Mouse (Mus musculus): ENCODE results near the gene Lrrc8e. TPM values are rescaled to one million over a fixed set of nuclear protein-coding genes. Genes with fewer than 3 reads are reported as not detected.

Lrrc8e gene
- polyA plus RNA-seq (2015; fragmentation: Nextera tagmentation; extraction: Ambion mirVana): 0.41 and 0.62 TPM in 2 replicates

- Histone ChIP-seq H3K9me3 (no peaks in the 10 kb centered on the region), H3K9ac (peak within 1 kb of the TSS; percentile 60), H3K27me3 (peaks cover 43% of the 10 kb centered on the region), H3K4me2 (replicated peaks) (peak within 1 kb of the TSS; percentile 64), H3K27ac (no peak within 1 kb of the TSS), H3K36me3 (no peaks in the 10 kb centered on the region), H3K4me3 (peak within 1 kb of the TSS; percentile 33), H3K4me1 (peaks cover 5% of the 10 kb centered on the region)
- no peak for ATAC-seq (ENCODE audit: low FRiP score, low read depth)
- WGBS: 5% methylated on average over 33 of the region's 33 CpGs
These were observed at the start of gene Lrrc8e for GRCm38 (mm10) chr8:4226739-4227347. Gene Lrrc8e (plus strand): TSS chr8:4226827.

GRCm38 (mm10) chr8:4183409-4183808 is 43.2 kb upstream of the Lrrc8e start:
- ATAC-seq (ENCODE audit: low FRiP score, low read depth): no peak
- Histone ChIP-seq H3K4me2 (replicated peaks) (no peak overlapping the region), H3K9ac (no peak overlapping the region), H3K27ac (no peak overlapping the region), H3K36me3 (peaks cover 45% of the 10 kb centered on the region), H3K9me3 (no peaks in the 10 kb centered on the region), H3K27me3 (no peaks in the 10 kb centered on the region), H3K4me3 (no peak overlapping the region), H3K4me1 (no peaks in the 10 kb centered on the region)
- 77% methylated on average over 8 of the region's 8 CpGs for WGBS

- no peak for ATAC-seq (ENCODE audit: low FRiP score, low read depth)
- Histone ChIP-seq H3K27ac (no peak overlapping the region), H3K9me3 (no peaks in the 10 kb centered on the region), H3K36me3 (peaks cover 56% of the 10 kb centered on the region), H3K4me2 (replicated peaks) (no peak overlapping the region), H3K4me3 (no peak overlapping the region), H3K4me1 (no peaks in the 10 kb centered on the region), H3K27me3 (no peaks in the 10 kb centered on the region), H3K9ac (no peak overlapping the region)
- 98% methylated on average over 2 of the region's 2 CpGs for WGBS
These were observed 40.5 kb upstream of the Lrrc8e start for GRCm38 (mm10) chr8:4186151-4186550.

- no peak overlapping the region for H3K4me3 ChIP-seq
- no peak overlapping the region for H3K9ac ChIP-seq
- H3K4me2 ChIP-seq (replicated peaks): no peak overlapping the region
- no peak overlapping the region for H3K27ac ChIP-seq
- H3K9me3 ChIP-seq: no peaks in the 10 kb centered on the region
- no peaks in the 10 kb centered on the region for H3K27me3 ChIP-seq
- peaks cover 69% of the 10 kb centered on the region for H3K36me3 ChIP-seq
- no peak for ATAC-seq (ENCODE audit: low FRiP score, low read depth)
- peaks cover 7% of the 10 kb centered on the region for H3K4me1 ChIP-seq
These were observed 38.0 kb upstream of the Lrrc8e start for GRCm38 (mm10) chr8:4188605-4189004.

GRCm38 (mm10) chr8:4189031-4189722 is 37.5 kb upstream of the Lrrc8e start:
- no peak for ATAC-seq (ENCODE audit: low FRiP score, low read depth)
- H3K4me2 ChIP-seq (replicated peaks): no peak overlapping the region
- no peaks in the 10 kb centered on the region for H3K27me3 ChIP-seq
- H3K9ac ChIP-seq: no peak overlapping the region
- peaks cover 68% of the 10 kb centered on the region for H3K36me3 ChIP-seq
- no peak overlapping the region for H3K4me3 ChIP-seq
- H3K27ac ChIP-seq: no peak overlapping the region
- no peaks in the 10 kb centered on the region for H3K9me3 ChIP-seq
- H3K4me1 ChIP-seq: peaks cover 7% of the 10 kb centered on the region
- WGBS: 31% methylated on average over 3 of the region's 3 CpGs

GRCm38 (mm10) chr8:4192305-4192704 is 34.3 kb upstream of the Lrrc8e start:
- Histone ChIP-seq H3K4me2 (replicated peaks) (no peak overlapping the region), H3K4me1 (peaks cover 7% of the 10 kb centered on the region), H3K9ac (no peak overlapping the region), H3K9me3 (no peaks in the 10 kb centered on the region), H3K27me3 (no peaks in the 10 kb centered on the region), H3K4me3 (no peak overlapping the region), H3K27ac (no peak overlapping the region; the same call in 1 of the 2 replicates), H3K36me3 (peaks cover 42% of the 10 kb centered on the region)
- peak; percentile 15; the same call in 1 of the 2 replicates for ATAC-seq (ENCODE audit: low FRiP score, low read depth)
- 56% methylated on average over 5 of the region's 5 CpGs for WGBS

GRCm38 (mm10) chr8:4192807-4193587 is 33.6 kb upstream of the Lrrc8e start:
- peaks cover 40% of the 10 kb centered on the region for H3K36me3 ChIP-seq
- no peak overlapping the region; the same call in 1 of the 2 replicates for H3K27ac ChIP-seq
- H3K4me1 ChIP-seq: peaks cover 7% of the 10 kb centered on the region
- H3K9me3 ChIP-seq: no peaks in the 10 kb centered on the region
- 0 out of 2 replicates have a peak overlapping the region, but pooled peaks have one; percentile 1 for H3K4me3 ChIP-seq
- H3K27me3 ChIP-seq: no peaks in the 10 kb centered on the region
- peak overlapping the region; percentile 32 for H3K4me2 ChIP-seq (replicated peaks)
- H3K9ac ChIP-seq: 0 out of 2 replicates have a peak overlapping the region, but pooled peaks have one; percentile 8
- WGBS: 11% methylated on average over 18 of the region's 18 CpGs
- ATAC-seq (ENCODE audit: low FRiP score, low read depth): peak; percentile 77

- peaks cover 7% of the 10 kb centered on the region for H3K4me1 ChIP-seq
- 49% methylated on average over 7 of the region's 7 CpGs for WGBS
- peak overlapping the region; percentile 8; the same call in 1 of the 2 replicates for H3K9ac ChIP-seq
- H3K27me3 ChIP-seq: no peaks in the 10 kb centered on the region
- no peak overlapping the region for H3K27ac ChIP-seq
- no peak for ATAC-seq (ENCODE audit: low FRiP score, low read depth)
- peak overlapping the region; percentile 32 for H3K4me2 ChIP-seq (replicated peaks)
- no peaks in the 10 kb centered on the region for H3K9me3 ChIP-seq
- peaks cover 34% of the 10 kb centered on the region for H3K36me3 ChIP-seq
- H3K4me3 ChIP-seq: no peak overlapping the region
These were observed 33.1 kb upstream of the Lrrc8e start for GRCm38 (mm10) chr8:4193588-4193894.

GRCm38 (mm10) chr8:4201321-4201720 is 25.3 kb upstream of the Lrrc8e start:
- 58% methylated on average over 2 of the region's 2 CpGs for WGBS
- Histone ChIP-seq H3K4me3 (no peak overlapping the region), H3K4me1 (peaks cover 10% of the 10 kb centered on the region), H3K9me3 (no peaks in the 10 kb centered on the region), H3K36me3 (peaks cover 47% of the 10 kb centered on the region), H3K27me3 (peaks cover 31% of the 10 kb centered on the region), H3K4me2 (replicated peaks) (no peak overlapping the region), H3K9ac (no peak overlapping the region), H3K27ac (no peak overlapping the region)
- no peak for ATAC-seq (ENCODE audit: low FRiP score, low read depth)

GRCm38 (mm10) chr8:4205246-4206123 is 21.1 kb upstream of the Lrrc8e start:
- peak overlapping the region; percentile 8 for H3K4me3 ChIP-seq
- no peak for ATAC-seq (ENCODE audit: low FRiP score, low read depth)

GRCm38 (mm10) chr8:4206182-4207015 is 20.2 kb upstream of the Lrrc8e start:
- 10% methylated on average over 43 of the region's 44 CpGs for whole genome bisulfite sequencing
- Histone ChIP-seq H3K27ac (no peak overlapping the region), H3K4me2 (replicated peaks) (peak overlapping the region; percentile 45), H3K9ac (peak overlapping the region; percentile 53), H3K27me3 (peaks cover 62% of the 10 kb centered on the region), H3K4me3 (peak overlapping the region; percentile 8), H3K36me3 (peaks cover 53% of the 10 kb centered on the region), H3K4me1 (peaks cover 19% of the 10 kb centered on the region), H3K9me3 (0 out of 2 replicates have a peak, but pooled peaks cover 4% of the 10 kb centered on the region)
- peak; percentile 29; the same call in 1 of the 2 replicates for ATAC-seq (ENCODE audit: low FRiP score, low read depth)

More at GRCm38 (mm10) chr8:4205246-4206123, 21.1 kb upstream of the Lrrc8e start:
- Histone ChIP-seq H3K4me2 (replicated peaks) (peak overlapping the region; percentile 45), H3K9me3 (0 out of 2 replicates have a peak, but pooled peaks cover 4% of the 10 kb centered on the region), H3K9ac (peak overlapping the region; percentile 9; the same call in 1 of the 2 replicates), H3K4me1 (peaks cover 19% of the 10 kb centered on the region), H3K27ac (no peak overlapping the region), H3K36me3 (peaks cover 54% of the 10 kb centered on the region), H3K27me3 (peaks cover 59% of the 10 kb centered on the region)
- 15% methylated on average over 38 of the region's 38 CpGs for WGBS
